Mouse (Mus musculus): ENCODE data around the gene Gfra1.

The Gfra1 gene

GRCm38 (mm10) chr19:58259250-58259649, 196.5 kb downstream of the Gfra1 start:
- DNase-seq (ENCODE audit: low read depth, low spot score), result no peak

GRCm38 (mm10) chr19:58256485-58256884, 199.2 kb downstream of the Gfra1 start:
- no peak for DNase-seq (ENCODE audit: low read depth, low spot score)

DNA sequence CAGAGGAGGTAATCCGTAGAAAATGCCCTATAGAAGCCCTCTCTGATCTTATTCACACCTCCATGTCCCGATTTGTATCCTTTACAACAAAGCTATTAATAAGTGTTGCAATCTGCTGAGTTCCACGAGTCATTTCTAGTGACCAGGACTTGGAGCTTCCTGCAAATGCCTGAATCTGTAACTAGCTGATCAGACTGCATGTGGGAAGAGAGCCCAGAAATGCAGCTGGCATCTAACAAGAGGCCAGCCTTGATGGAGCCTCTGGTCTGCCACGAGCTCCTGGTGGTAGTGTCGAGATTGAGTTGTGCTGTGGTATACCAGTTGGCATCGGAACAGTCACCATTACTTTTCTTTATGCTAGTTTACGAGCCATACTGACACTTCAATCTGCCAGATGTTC, 200.3 kb downstream of the Gfra1 start:
- DNase-seq (ENCODE audit: low read depth, low spot score), result no peak

- DNase-seq (ENCODE audit: low read depth, low spot score), result no peak
Measured at GRCm38 (mm10) chr19:58254172-58254571, 201.5 kb downstream of the Gfra1 start.

GRCm38 (mm10) chr19:58251698-58252097, 204.0 kb downstream of the Gfra1 start:
- DNase-seq (ENCODE audit: low read depth, low spot score), result no peak

GRCm38 (mm10) chr19:58251095-58251494, 204.6 kb downstream of the Gfra1 start:
- DNase-seq (ENCODE audit: low read depth, low spot score), result no peak

- no peak for DNase-seq (ENCODE audit: low read depth, low spot score)
Measured at GRCm38 (mm10) chr19:58250237-58250636, 205.5 kb downstream of the Gfra1 start.

GRCm38 (mm10) chr19:58244148-58244547, 211.6 kb downstream of the Gfra1 start:
- no peak for DNase-seq (ENCODE audit: low read depth, low spot score)

GRCm38 (mm10) chr19:58243604-58244003, 212.1 kb downstream of the Gfra1 start:
- DNase-seq (ENCODE audit: low read depth, low spot score), result no peak

GRCm38 (mm10) chr19:58238325-58238724, 217.4 kb downstream of the Gfra1 start:
- DNase-seq (ENCODE audit: low read depth, low spot score), result no peak

DNA sequence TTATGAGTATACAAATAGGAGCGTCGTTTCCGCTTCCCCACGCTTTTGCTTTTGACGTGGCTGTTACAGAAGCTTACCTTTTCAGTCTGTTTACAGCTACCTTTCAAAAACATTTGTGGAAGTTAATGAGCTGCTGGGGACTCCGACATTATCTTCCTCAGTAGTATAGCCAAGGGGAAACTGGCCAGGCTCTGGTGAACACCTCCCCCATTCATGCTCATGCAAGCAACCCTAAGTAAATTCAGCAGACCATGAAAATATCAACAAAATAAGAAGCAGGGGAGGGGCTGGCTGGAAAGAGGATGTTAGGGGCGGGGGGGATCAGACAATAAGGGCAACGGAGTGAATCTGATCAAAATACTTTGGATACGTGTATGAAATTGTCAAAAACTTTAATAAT, 228.0 kb downstream of the Gfra1 start:
- DNase-seq (ENCODE audit: low read depth, low spot score), result no peak

GRCm38 (mm10) chr19:58226882-58227281, 228.8 kb downstream of the Gfra1 start:
- no peak for DNase-seq (ENCODE audit: low read depth, low spot score)

DNA sequence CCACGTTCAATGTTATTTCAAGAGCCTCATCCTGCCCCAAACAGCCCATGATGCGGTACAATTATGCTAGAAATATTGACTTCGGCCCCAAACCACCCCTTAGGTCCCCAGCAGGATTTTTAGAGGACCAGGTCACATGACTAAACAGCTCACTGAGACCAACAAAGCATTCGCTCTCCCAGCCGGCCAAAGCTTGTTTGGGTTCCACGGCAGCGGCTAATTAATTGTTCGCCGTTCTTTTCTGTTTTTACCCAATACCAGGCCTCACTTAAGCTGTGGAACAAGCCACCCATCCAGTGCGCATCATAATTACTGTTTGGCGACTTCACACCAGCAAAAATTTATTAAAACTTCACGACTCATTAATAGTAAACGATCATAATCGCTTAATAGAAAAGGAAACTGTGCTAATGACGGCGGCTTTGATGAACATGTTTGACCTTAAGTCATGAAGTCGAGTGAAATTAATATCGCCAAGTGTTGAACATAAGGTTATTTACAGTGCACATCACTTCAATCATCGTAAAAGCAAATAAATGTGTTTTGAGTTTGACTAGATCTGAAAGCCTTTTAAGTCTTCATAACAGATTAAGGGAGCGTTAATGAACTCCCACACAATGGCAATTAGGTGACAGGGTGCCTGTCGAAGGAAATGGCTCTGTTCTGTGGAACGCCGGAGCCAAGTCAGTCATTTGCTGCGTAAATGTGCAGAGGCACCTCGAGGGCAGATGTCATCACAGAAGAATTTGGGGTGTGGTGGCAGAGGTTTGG, 235.5 kb downstream of the Gfra1 start:
- no peak for DNase-seq (ENCODE audit: low read depth, low spot score)

- DNase-seq (ENCODE audit: low read depth, low spot score), result no peak
Measured at GRCm38 (mm10) chr19:58217591-58217990, 238.1 kb downstream of the Gfra1 start.

DNA sequence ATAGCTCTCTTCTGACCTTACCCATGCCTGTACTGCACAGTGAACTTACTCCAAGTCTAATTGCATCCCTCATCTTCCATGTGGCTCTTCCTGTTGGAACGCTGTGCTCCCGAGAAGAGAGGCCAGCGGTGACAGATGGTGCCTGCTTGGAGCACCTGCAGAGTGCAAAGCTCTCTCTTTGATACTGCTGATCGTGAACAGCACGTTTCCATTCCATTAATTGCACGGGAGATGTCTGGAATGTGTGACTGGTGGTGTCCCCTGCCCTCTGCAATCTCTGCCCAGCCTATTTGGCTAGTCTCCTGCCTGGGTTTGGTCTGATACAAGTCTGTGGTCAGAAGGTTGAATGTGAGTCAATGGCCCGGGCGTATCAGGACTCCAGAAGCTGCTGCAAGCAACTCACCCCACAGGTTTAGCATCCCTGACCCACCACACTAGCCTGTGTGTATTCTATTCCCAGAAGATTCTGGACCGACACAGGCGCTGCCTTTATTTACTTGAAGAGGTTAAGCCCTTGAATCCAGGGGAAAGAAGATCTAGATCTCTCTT, 249.1 kb downstream of the Gfra1 start:
- no peak for DNase-seq (ENCODE audit: low read depth, low spot score)

- DNase-seq (ENCODE audit: low read depth, low spot score), result no peak
Measured at GRCm38 (mm10) chr19:58205470-58205869, 250.2 kb downstream of the Gfra1 start.

DNA sequence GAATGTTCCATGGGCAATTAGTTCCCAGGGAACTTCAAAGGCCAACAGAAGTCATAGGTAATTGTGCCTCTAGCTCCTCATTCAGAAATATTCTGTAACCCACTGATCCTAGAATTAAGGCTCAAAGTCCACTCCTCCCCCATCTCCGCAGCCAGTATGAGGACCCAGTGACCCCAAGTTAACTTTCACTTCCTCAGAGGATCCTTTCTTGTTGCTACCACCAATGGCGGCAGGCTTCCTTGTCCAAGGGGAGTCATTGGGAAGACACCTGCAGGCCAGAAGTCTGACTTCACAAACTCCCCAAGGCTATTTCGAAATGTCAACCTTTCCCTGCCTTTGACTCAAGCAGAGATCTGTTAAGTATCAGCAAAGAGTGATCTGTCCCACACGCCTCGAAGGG, 253.1 kb downstream of the Gfra1 start:
- DNase-seq (ENCODE audit: low read depth, low spot score), result no peak

GRCm38 (mm10) chr19:58199679-58200078, 256.0 kb downstream of the Gfra1 start:
- DNase-seq (ENCODE audit: low read depth, low spot score), result no peak

GRCm38 (mm10) chr19:58193733-58194456, 261.8 kb downstream of the Gfra1 start:
- DNase-seq (ENCODE audit: low read depth, low spot score), result no peak

DNA sequence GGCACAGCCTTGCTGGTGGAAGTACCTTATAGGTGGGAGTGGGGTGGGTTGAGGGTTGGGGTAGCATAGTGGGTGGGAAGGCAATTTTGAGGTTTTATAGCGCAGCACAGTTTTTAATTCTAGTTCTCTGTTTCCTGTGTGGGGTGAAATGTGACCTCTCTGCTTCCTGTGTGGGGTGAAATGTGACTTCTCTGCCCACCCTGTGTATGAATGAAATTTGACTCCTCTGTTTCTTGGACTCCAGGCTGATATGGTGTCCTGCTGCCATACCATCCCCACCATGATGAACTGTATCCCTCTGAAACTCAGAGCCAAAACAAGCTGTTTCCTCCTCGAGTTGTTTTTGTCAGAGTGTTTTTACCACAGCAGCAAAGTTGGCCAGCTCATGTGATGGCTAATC, 264.8 kb downstream of the Gfra1 start:
- DNase-seq (ENCODE audit: low read depth, low spot score), result no peak

- DNase-seq (ENCODE audit: low read depth, low spot score), result no peak
Measured at GRCm38 (mm10) chr19:58186558-58186957, 269.2 kb downstream of the Gfra1 start.

All from retina, adult 2 months (tissue).